Mouse (Mus musculus): Measurements from ENCODE around the gene Cacng2. TPM values are rescaled to one million over a fixed set of nuclear protein-coding genes. Genes with fewer than 3 reads are reported as not detected.

The Cacng2 gene
- not detected for polyA plus RNA-seq (2017; shearing (Covaris generic))

- ATAC-seq: peak; percentile 34
These were observed at the start of gene Cacng2 for GRCm38 (mm10) chr15:78119704-78120103. Gene Cacng2 (minus strand): TSS chr15:78120028.

GRCm38 (mm10) chr15:78169566-78169965 lies 49.7 kb upstream of the Cacng2 start:
- ATAC-seq: no peak

GRCm38 (mm10) chr15:78165292-78165691 lies 45.5 kb upstream of the Cacng2 start:
- ATAC-seq: no peak

- ATAC-seq: no peak
These were observed 44.6 kb upstream of the Cacng2 start for GRCm38 (mm10) chr15:78164466-78164865.

- no peak for ATAC-seq
These were observed 42.1 kb upstream of the Cacng2 start for GRCm38 (mm10) chr15:78161946-78162345.

GRCm38 (mm10) chr15:78158335-78158734 lies 38.5 kb upstream of the Cacng2 start:
- no peak for ATAC-seq

- no peak for ATAC-seq
These were observed 38.0 kb upstream of the Cacng2 start for GRCm38 (mm10) chr15:78157824-78158223.

GRCm38 (mm10) chr15:78157330-78157729 lies 37.5 kb upstream of the Cacng2 start:
- no peak for ATAC-seq

GRCm38 (mm10) chr15:78155421-78155820 lies 35.6 kb upstream of the Cacng2 start:
- ATAC-seq: no peak

GRCm38 (mm10) chr15:78153045-78153775 lies 33.4 kb upstream of the Cacng2 start:
- ATAC-seq: no peak

- no peak for ATAC-seq
These were observed 28.7 kb upstream of the Cacng2 start for GRCm38 (mm10) chr15:78148565-78148964.

GRCm38 (mm10) chr15:78140226-78140625 lies 20.4 kb upstream of the Cacng2 start:
- no peak for ATAC-seq

GRCm38 (mm10) chr15:78134606-78135005 lies 14.8 kb upstream of the Cacng2 start:
- no peak for ATAC-seq

- no peak for ATAC-seq
These were observed 13.6 kb upstream of the Cacng2 start for GRCm38 (mm10) chr15:78133389-78133788.

GRCm38 (mm10) chr15:78119248-78119647 lies 580 bp downstream of the Cacng2 start:
- ATAC-seq: no peak

- no peak for ATAC-seq
These were observed 1.4 kb downstream of the Cacng2 start for GRCm38 (mm10) chr15:78118275-78118995.

- ATAC-seq: no peak
These were observed 2.1 kb downstream of the Cacng2 start for GRCm38 (mm10) chr15:78117731-78118130.

GRCm38 (mm10) chr15:78116936-78117335 lies 2.9 kb downstream of the Cacng2 start:
- ATAC-seq: no peak

GRCm38 (mm10) chr15:78116244-78116643 lies 3.6 kb downstream of the Cacng2 start:
- ATAC-seq: no peak

GRCm38 (mm10) chr15:78099516-78099915 lies 20.3 kb downstream of the Cacng2 start:
- no peak for ATAC-seq

- no peak for ATAC-seq
These were observed 23.8 kb downstream of the Cacng2 start for GRCm38 (mm10) chr15:78096004-78096403.

GRCm38 (mm10) chr15:78093597-78093996 lies 26.2 kb downstream of the Cacng2 start:
- no peak for ATAC-seq

- no peak for ATAC-seq
These were observed 36.8 kb downstream of the Cacng2 start for GRCm38 (mm10) chr15:78082841-78083572.
